Mouse (Mus musculus): ENCODE data around the gene Hecw2. TPM values are rescaled to one million over a fixed set of nuclear protein-coding genes. Genes with fewer than 3 reads are reported as not detected.

The Hecw2 gene
- total and polyA plus RNA-seq, 2 experiments from 2014 or later, result 6.2 to 22.2 TPM

DNA sequence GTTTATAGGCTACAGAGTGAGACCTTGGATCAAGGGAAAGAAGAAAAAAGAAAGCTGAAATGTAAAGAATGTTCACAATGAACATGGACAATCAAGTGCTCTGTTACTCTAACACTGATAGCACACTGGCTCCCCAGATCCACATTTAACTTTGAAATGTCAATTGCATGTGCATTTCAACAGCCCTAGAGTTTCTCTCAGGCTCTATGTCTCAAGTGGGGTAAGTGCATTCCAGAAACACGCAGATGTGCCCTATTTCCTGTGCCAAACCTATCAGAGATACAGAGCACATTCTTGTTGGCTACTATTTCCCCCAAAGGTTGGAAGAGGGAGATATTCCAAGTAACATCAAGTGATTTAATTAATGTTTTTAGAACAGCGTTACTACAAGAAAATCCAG is 192.9 kb downstream of the Hecw2 start:
- WGBS, result 90% methylated on average over 2 of the region's 2 CpGs
- Histone ChIP-seq H3K27me3 (ENCODE audit: insufficient read depth, low read length) (no peaks in the 10 kb centered on the region), H3K4me3 (ENCODE audit: low read depth, low read length) (no peak overlapping the region), H3K27ac (ENCODE audit: low read depth, low read length) (no peak overlapping the region), H3K9ac (replicated peaks; ENCODE audit: low read length, poor library complexity, severe bottlenecking) (no peak overlapping the region), H3K36me3 (ENCODE audit: insufficient read depth, low read length) (no peaks in the 10 kb centered on the region), H3K9me3 (ENCODE audit: low read length) (no peaks in the 10 kb centered on the region), H3K4me2 (ENCODE audit: low read depth, low read length, poor library complexity, severe bottlenecking) (no peak overlapping the region), H3K4me1 (ENCODE audit: insufficient read depth, low read length) (no peaks in the 10 kb centered on the region)
- DNase-seq (ENCODE audit: low spot score) (no peak), ATAC-seq (ENCODE audit: low FRiP score) (no peak)
- TF ChIP-seq CTCF (IDR thresholded peaks at IDR 0.05), result no peak

DNA sequence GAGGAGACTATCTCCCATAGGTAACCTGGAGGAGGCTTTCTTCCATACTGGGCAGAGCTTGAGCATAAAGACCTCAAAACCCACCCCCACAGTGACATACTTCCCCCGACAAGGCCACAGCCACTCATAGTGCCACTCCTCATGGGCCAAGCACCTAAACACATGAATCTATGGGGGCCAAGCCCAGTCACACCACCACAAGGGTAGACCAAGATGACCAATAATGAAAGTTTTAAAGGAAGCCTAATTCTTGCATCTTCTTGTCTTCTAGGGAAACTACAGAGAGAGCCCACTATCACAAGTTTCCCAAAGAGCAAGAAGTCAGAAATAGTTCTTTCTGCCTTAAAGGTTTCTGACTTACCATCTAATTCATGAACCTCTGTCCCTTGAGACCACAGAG is 197.7 kb downstream of the Hecw2 start:
- DNase-seq (ENCODE audit: low spot score), result no peak
- Histone ChIP-seq H3K27me3 (ENCODE audit: insufficient read depth, low read length) (no peaks in the 10 kb centered on the region), H3K4me2 (ENCODE audit: low read depth, low read length, poor library complexity, severe bottlenecking) (no peak overlapping the region), H3K9ac (replicated peaks; ENCODE audit: low read length, poor library complexity, severe bottlenecking) (no peak overlapping the region), H3K4me3 (ENCODE audit: low read depth, low read length) (no peak overlapping the region), H3K9me3 (ENCODE audit: low read length) (no peaks in the 10 kb centered on the region), H3K36me3 (ENCODE audit: insufficient read depth, low read length) (no peaks in the 10 kb centered on the region), H3K27ac (ENCODE audit: low read depth, low read length) (no peak overlapping the region), H3K4me1 (ENCODE audit: insufficient read depth, low read length) (no peaks in the 10 kb centered on the region)
- ATAC-seq (ENCODE audit: low FRiP score), result no peak
- no peak for TF ChIP-seq CTCF (IDR thresholded peaks at IDR 0.05)
- 96% methylated on average over 1 of the region's 1 CpGs for WGBS

DNA sequence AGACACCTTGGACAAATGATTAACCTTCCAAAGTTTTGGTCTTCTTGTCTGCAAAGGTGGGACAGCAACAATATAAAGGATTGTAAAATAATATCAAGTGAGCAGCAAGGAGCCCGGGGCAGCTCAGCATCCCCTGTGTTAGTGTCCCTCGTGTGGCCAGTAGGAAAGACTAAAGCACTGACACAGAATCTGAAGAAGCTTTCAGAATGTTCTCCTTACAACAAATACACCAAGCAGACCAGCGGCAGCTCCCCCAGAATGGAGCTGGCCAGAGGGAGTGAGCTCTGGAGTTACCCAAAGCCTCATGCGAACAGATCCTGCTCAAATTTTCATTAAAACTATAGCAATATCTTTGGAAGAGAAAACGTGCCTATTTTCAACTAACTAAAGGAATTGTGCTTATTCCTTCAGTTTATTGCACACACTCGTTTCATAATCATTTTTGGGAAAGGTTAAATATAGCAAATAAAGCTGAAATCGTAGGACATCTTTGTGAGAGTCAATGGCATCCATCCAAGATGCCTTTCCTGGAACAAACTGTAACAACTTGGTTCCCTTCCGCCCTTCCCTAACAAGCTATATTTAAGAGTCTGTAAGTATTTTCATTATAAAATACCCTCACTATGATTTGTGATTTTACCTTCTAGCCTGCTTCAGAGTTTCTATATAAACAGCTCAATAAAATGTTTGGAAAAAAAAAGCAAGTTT is 208.6 kb downstream of the Hecw2 start:
- Histone ChIP-seq H3K4me1 (ENCODE audit: insufficient read depth, low read length) (no peaks in the 10 kb centered on the region), H3K27me3 (ENCODE audit: insufficient read depth, low read length) (no peaks in the 10 kb centered on the region), H3K9me3 (ENCODE audit: low read length) (no peaks in the 10 kb centered on the region), H3K36me3 (ENCODE audit: insufficient read depth, low read length) (no peaks in the 10 kb centered on the region), H3K4me3 (ENCODE audit: low read depth, low read length) (no peak overlapping the region), H3K9ac (replicated peaks; ENCODE audit: low read length, poor library complexity, severe bottlenecking) (no peak overlapping the region), H3K4me2 (ENCODE audit: low read depth, low read length, poor library complexity, severe bottlenecking) (no peak overlapping the region), H3K27ac (ENCODE audit: low read depth, low read length) (no peak overlapping the region)
- DNase-seq (ENCODE audit: low spot score) (no peak), ATAC-seq (ENCODE audit: low FRiP score) (no peak)
- 79% methylated on average over 8 of the region's 8 CpGs for WGBS
- 0 out of 2 replicates have a peak, but pooled peaks have one; percentile 17 for TF ChIP-seq CTCF (IDR thresholded peaks at IDR 0.05)

DNA sequence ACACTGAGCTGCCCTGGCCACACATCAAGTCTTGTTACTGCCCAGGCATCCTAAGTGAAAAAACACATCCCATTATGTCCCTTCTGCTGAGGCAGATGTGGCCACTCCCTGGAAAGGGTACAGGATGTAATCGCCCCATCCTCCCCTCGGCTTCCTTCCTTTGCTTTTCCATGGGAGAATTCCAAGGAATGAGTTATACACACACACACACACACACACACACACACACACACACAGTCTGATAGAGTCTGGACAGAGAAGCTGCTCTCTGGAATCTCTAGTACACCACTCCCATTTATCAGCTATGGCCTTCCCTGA is 216.5 kb downstream of the Hecw2 start:
- ATAC-seq (ENCODE audit: low FRiP score) (0 out of 2 replicates have a peak, but pooled peaks have one; percentile 29), DNase-seq (ENCODE audit: low spot score) (no peak)
- Histone ChIP-seq H3K4me3 (ENCODE audit: low read depth, low read length) (no peak overlapping the region), H3K4me1 (ENCODE audit: insufficient read depth, low read length) (no peaks in the 10 kb centered on the region), H3K27me3 (ENCODE audit: insufficient read depth, low read length) (no peaks in the 10 kb centered on the region), H3K36me3 (ENCODE audit: insufficient read depth, low read length) (no peaks in the 10 kb centered on the region), H3K27ac (ENCODE audit: low read depth, low read length) (no peak overlapping the region), H3K9me3 (ENCODE audit: low read length) (no peaks in the 10 kb centered on the region), H3K4me2 (ENCODE audit: low read depth, low read length, poor library complexity, severe bottlenecking) (no peak overlapping the region), H3K9ac (replicated peaks; ENCODE audit: low read length, poor library complexity, severe bottlenecking) (no peak overlapping the region)
- WGBS, result 89% methylated on average over 2 of the region's 2 CpGs
- no peak for TF ChIP-seq CTCF (IDR thresholded peaks at IDR 0.05)

DNA sequence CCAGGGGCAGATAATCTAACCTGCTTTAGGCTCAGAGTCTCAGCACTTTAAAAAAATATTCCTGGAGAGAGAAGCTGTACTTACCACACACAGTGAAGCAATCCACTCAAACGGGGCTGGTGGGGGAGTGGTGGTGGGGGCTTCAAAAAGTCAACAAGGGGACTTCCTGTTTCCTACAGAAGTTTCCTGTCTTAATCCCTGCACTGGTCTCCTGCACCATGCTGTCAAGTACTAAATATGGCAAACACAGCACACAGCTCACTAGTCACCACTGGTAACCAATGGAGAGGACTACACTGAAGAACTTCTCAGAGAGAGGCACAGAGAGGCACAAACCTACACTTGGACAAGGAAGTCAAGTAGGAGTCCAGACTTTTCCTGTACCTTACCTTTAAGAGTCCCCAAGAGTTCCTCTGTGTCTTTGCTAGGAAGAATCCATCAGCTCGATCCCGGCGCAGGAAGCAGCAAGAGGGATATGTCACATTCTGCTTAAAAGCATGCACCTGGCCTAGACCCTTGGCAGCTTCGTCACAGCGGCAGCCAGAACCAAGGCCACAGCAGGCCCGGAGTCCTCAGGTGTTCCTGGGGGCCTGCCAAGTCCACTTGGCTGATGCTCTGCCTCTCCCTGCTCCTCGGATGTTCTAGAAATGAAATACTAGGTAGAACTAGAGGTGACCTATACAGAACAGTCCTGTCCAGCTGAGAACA is 217.0 kb downstream of the Hecw2 start:
- Histone ChIP-seq H3K9ac (replicated peaks; ENCODE audit: low read length, poor library complexity, severe bottlenecking) (no peak overlapping the region), H3K36me3 (ENCODE audit: insufficient read depth, low read length) (no peaks in the 10 kb centered on the region), H3K9me3 (ENCODE audit: low read length) (no peaks in the 10 kb centered on the region), H3K4me3 (ENCODE audit: low read depth, low read length) (no peak overlapping the region), H3K27ac (ENCODE audit: low read depth, low read length) (no peak overlapping the region), H3K4me2 (ENCODE audit: low read depth, low read length, poor library complexity, severe bottlenecking) (no peak overlapping the region), H3K4me1 (ENCODE audit: insufficient read depth, low read length) (no peaks in the 10 kb centered on the region), H3K27me3 (ENCODE audit: insufficient read depth, low read length) (no peaks in the 10 kb centered on the region)
- 79% methylated on average over 8 of the region's 8 CpGs for WGBS
- DNase-seq (ENCODE audit: low spot score), result no peak
- no peak for ATAC-seq (ENCODE audit: low FRiP score)
- TF ChIP-seq CTCF (IDR thresholded peaks at IDR 0.05), result no peak

DNA sequence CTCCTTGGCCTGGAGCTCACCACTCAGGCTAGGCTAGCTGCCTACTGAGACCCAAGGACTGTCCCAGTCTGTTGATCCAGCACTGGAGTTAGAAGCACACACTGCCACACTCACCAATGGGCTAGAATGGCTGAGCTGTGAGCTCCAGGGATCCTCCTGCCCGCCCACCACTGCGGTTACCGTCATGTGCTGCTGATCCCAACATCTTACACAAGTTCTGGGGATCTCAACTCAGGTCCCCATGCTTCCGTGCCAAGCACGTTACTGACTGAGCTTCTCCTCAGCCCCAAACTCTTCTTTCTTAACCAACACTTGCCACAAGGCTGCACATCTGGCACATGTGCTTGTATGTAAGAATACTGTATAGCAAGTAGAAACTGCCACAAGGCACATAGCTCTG is 218.2 kb downstream of the Hecw2 start:
- H3K4me3 ChIP-seq (ENCODE audit: low read depth, low read length), result no peak overlapping the region
- H3K27ac ChIP-seq (ENCODE audit: low read depth, low read length), result no peak overlapping the region
- DNase-seq (ENCODE audit: low spot score), result no peak
- H3K4me1 ChIP-seq (ENCODE audit: insufficient read depth, low read length), result no peaks in the 10 kb centered on the region
- WGBS, result 94% methylated on average over 5 of the region's 5 CpGs
- no peak overlapping the region for H3K9ac ChIP-seq (replicated peaks; ENCODE audit: low read length, poor library complexity, severe bottlenecking)
- no peaks in the 10 kb centered on the region for H3K9me3 ChIP-seq (ENCODE audit: low read length)
- H3K4me2 ChIP-seq (ENCODE audit: low read depth, low read length, poor library complexity, severe bottlenecking), result no peak overlapping the region
- no peaks in the 10 kb centered on the region for H3K27me3 ChIP-seq (ENCODE audit: insufficient read depth, low read length)
- no peak for ATAC-seq (ENCODE audit: low FRiP score)
- no peak for TF ChIP-seq CTCF (IDR thresholded peaks at IDR 0.05)
- no peaks in the 10 kb centered on the region for H3K36me3 ChIP-seq (ENCODE audit: insufficient read depth, low read length)

Measured in midbrain, postnatal 0 days (tissue).